Mouse (Mus musculus) thymus, adult 2 months (tissue): ENCODE data around the gene Slc22a12.

Experiments used
- CTCF ChIP-seq: fragments of 200-500 bp; IDR thresholded peaks from 2 replicates; pipeline ENCODE4 v1.5.1; 2012; ENCODE audit warnings: mild to moderate bottlenecking, control low read depth, low read length, moderate library complexity, borderline replicate concordance; ENCODE audit not compliant: control insufficient read depth, poor library complexity, insufficient read depth; ENCODE audit errors: extremely low read depth
- POLR2A ChIP-seq: fragments of 200-500 bp; IDR thresholded peaks from 2 replicates; pipeline ENCODE4 v1.6.1; 2012; ENCODE audit warnings: mild to moderate bottlenecking, low read length, control low read depth, moderate library complexity; ENCODE audit not compliant: control insufficient read depth, poor library complexity, insufficient read depth; ENCODE audit errors: extremely low read depth

GRCm38 (mm10) chr19:6498350-6499131 lies 44.3 kb downstream of the Slc22a12 start:
- TF ChIP-seq CTCF (no peak), POLR2A (no peak)
